ENCODE assay signal across 10 mouse cellular contexts in the genomic region with DNA sequence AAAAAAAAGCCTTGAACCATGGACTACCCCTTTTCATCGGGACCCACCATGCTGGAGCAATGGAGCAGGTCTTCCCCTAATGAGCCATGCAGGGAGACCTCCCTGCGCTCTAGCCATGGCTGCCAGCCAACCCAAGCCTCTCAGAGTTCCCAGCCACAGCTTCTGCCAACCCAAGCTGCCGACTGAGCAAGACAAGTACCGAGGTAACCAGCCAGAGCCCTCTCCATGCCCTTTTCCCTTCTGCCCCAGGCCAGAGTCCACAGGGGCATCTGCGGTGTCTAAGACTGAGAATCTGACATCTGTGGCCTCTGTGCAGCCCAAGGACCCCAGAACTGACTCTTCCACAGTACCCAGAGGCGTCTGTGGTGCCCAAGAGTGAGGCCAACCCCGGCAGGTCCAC. TPM values are rescaled to one million over a fixed set of nuclear protein-coding genes. Genes with fewer than 3 reads are reported as not detected.
DNase-seq lines count a peak whose midpoint lies in the region; ATAC-seq lines count a peak whose summit lies in the region.
"Had no signal": no experiment of that assay in that cellular context is flagged by ENCODE, and none has a peak within 500 bp of the region (broad histone marks: within the 10 kb centered on the region; RNA-seq: fewer than 3 reads in every experiment).

No protein-coding gene starts in this region.

- no peak overlapping the region for H3K27ac ChIP-seq in lung, embryonic 15.5 days
- H3K27ac ChIP-seq: intestine, embryonic 15.5 days had no signal

- H3K4me1 ChIP-seq in lung, embryonic 15.5 days, result no peaks in the 10 kb centered on the region
- H3K4me1 ChIP-seq: intestine, embryonic 15.5 days had no signal

- H3K4me3 ChIP-seq in lung, embryonic 15.5 days, result no peak overlapping the region
- H3K4me3 ChIP-seq: intestine, embryonic 15.5 days had no signal

- peak; percentile 27 for DNase-seq in gastrocnemius, postnatal 10 days
- DNase-seq in gastrocnemius, adult 18-20 months (ENCODE audit: low spot score), result no peak
- DNase-seq in lung, postnatal 4 days, result no peak
- peak; percentile 50 to 51 for DNase-seq in cerebellum, adult 18-20 months
- DNase-seq in kidney, postnatal 10 days, result peak; percentile 77
- no peak for DNase-seq in embryo, embryonic 10.5 days (ENCODE audit: low spot score)
- DNase-seq: thymus, postnatal 36 days had no signal

- H3K27me3 ChIP-seq in lung, embryonic 15.5 days, result no peaks in the 10 kb centered on the region
- H3K27me3 ChIP-seq: intestine, embryonic 15.5 days had no signal

- WGBS in lung, embryonic 15.5 days, result 77% methylated on average over 7 of the region's 7 CpGs

- no peak overlapping the region for H3K4me2 ChIP-seq in lung, embryonic 15.5 days
- H3K4me2 ChIP-seq: intestine, embryonic 15.5 days had no signal

- peak; percentile 14; the same call in 1 of the 2 replicates for ATAC-seq in lung, embryonic 15.5 days (ENCODE audit: borderline replicate concordance, extremely low read depth, low FRiP score, low TSS enrichment)
- ATAC-seq in monocyte, adult 5-6 weeks (replicated peaks; ENCODE audit: insufficient number of reproducible peaks, low FRiP score, low TSS enrichment, poor library complexity, severe bottlenecking), result no peak
- ATAC-seq: intestine, embryonic 15.5 days had no signal

- H3K36me3 ChIP-seq in lung, embryonic 15.5 days, result 0 out of 2 replicates have a peak, but pooled peaks cover 3% of the 10 kb centered on the region
- H3K36me3 ChIP-seq: intestine, embryonic 15.5 days had no signal

- no peaks in the 10 kb centered on the region for H3K9me3 ChIP-seq in lung, embryonic 15.5 days
- H3K9me3 ChIP-seq: intestine, embryonic 15.5 days had no signal

- H3K9ac ChIP-seq in lung, embryonic 15.5 days, result no peak overlapping the region
- H3K9ac ChIP-seq: intestine, embryonic 15.5 days had no signal

RNA-seq across cellular contexts. Expression of gene Oxsr1, which starts 45.9 kb away (rescaled TPM):
- 10 to 100 TPM; 32.9 to 33.7 TPM for total RNA-seq in gastrocnemius, postnatal 10 days (2021)
- 10 to 100 TPM; 65.3 to 67.3 TPM for total RNA-seq in gastrocnemius, adult 18-20 months (2021)
- 10.3 and 11.3 TPM in 2 replicates for polyA plus RNA-seq in lung, embryonic 15.5 days (2015; fragmentation: Nextera tagmentation; extraction: Ambion mirVana)
- total RNA-seq in monocyte, adult 5-6 weeks (2017), result 42.8 to 50.1 TPM (median 45.9 TPM) in 3 replicates

Comparison
In these comparisons a context has a peak if more than half of its experiments do, and no peak if none do; other contexts are left out.
1. DNase-seq: peak in gastrocnemius, postnatal 10 days (single experiment), cerebellum, adult 18-20 months (2 of 2) and kidney, postnatal 10 days (single experiment); none in gastrocnemius, adult 18-20 months (single experiment), lung, postnatal 4 days (0 of 2) and embryo, embryonic 10.5 days (single experiment).